Mouse (Mus musculus) stomach, postnatal 0 days (tissue): Measurements from ENCODE around the gene Ctu1.

Experiments
- CTCF ChIP-seq: IDR thresholded peaks from 2 replicates; pipeline ENCODE4 v1.5.1; 2016; ENCODE audit warnings: antibody characterized with exemption, low read depth, mild to moderate bottlenecking, moderate library complexity
- EP300 ChIP-seq: optimal IDR thresholded peaks from 2 replicates; pipeline ENCODE3; 2016; ENCODE audit warnings: antibody characterized with exemption

- TF ChIP-seq CTCF, result no peak
- TF ChIP-seq EP300, result no peak
Measured at GRCm38 (mm10) chr7:43712267-43712666, 40.5 kb downstream of the Ctu1 start, which contains the start of gene Klk13.
